Mouse (Mus musculus): Measurements from ENCODE around the gene Cdc45. TPM values are rescaled to one million over a fixed set of nuclear protein-coding genes. Genes with fewer than 3 reads are reported as not detected.

The Cdc45 gene
- polyA plus RNA-seq, 1 experiment from 2014 or later, result 60.5 TPM

GRCm38 (mm10) chr16:18778461-18778860, 33.3 kb downstream of the Cdc45 start:
- DNase-seq (ENCODE audit: low spot score) (no peak), ATAC-seq (ENCODE audit: insufficient read depth, low FRiP score, low TSS enrichment) (no peak)
- no peak overlapping the region for H3K27ac ChIP-seq (ENCODE audit: low read depth, low read length)
- H3K36me3 ChIP-seq (ENCODE audit: control insufficient read depth, insufficient read depth, low read length), result peaks cover 2% of the 10 kb centered on the region
- H3K9ac ChIP-seq (ENCODE audit: low read length), result no peak overlapping the region
- 57% methylated on average over 2 of the region's 2 CpGs for whole genome bisulfite sequencing
- peaks cover 36% of the 10 kb centered on the region for H3K27me3 ChIP-seq (ENCODE audit: control insufficient read depth, insufficient read depth, low read length)
- H3K4me2 ChIP-seq (ENCODE audit: low read depth), result no peak overlapping the region
- H3K4me1 ChIP-seq (ENCODE audit: control insufficient read depth, insufficient read depth, low read length), result peaks cover 6% of the 10 kb centered on the region; the same call in 1 of the 2 replicates
- H3K4me3 ChIP-seq (ENCODE audit: low read depth, low read length), result peak overlapping the region; percentile 36; the same call in 1 of the 2 replicates
- H3K9me3 ChIP-seq (ENCODE audit: control insufficient read depth, low read length), result no peaks in the 10 kb centered on the region

GRCm38 (mm10) chr16:18777101-18778080, 34.4 kb downstream of the Cdc45 start:
- Histone ChIP-seq H3K4me3 (ENCODE audit: low read depth, low read length) (peak overlapping the region; percentile 36), H3K36me3 (ENCODE audit: control insufficient read depth, insufficient read depth, low read length) (peaks cover 2% of the 10 kb centered on the region), H3K9me3 (ENCODE audit: control insufficient read depth, low read length) (no peaks in the 10 kb centered on the region), H3K4me2 (ENCODE audit: low read depth) (peak overlapping the region; percentile 52), H3K27ac (ENCODE audit: low read depth, low read length) (0 out of 2 replicates have a peak overlapping the region, but pooled peaks have one; percentile 14), H3K27me3 (ENCODE audit: control insufficient read depth, insufficient read depth, low read length) (peaks cover 36% of the 10 kb centered on the region), H3K4me1 (ENCODE audit: control insufficient read depth, insufficient read depth, low read length) (peaks cover 6% of the 10 kb centered on the region; the same call in 1 of the 2 replicates), H3K9ac (ENCODE audit: low read length) (peak overlapping the region; percentile 39)
- WGBS, result 2% methylated on average over 80 of the region's 80 CpGs
- ATAC-seq (ENCODE audit: insufficient read depth, low FRiP score, low TSS enrichment) (0 out of 2 replicates have a peak, but pooled peaks have one; percentile 29), DNase-seq (ENCODE audit: low spot score) (peak; percentile 38)

- H3K9me3 ChIP-seq (ENCODE audit: control insufficient read depth, low read length), result no peaks in the 10 kb centered on the region
- peaks cover 2% of the 10 kb centered on the region; the same call in 1 of the 2 replicates for H3K36me3 ChIP-seq (ENCODE audit: control insufficient read depth, insufficient read depth, low read length)
- ATAC-seq (ENCODE audit: insufficient read depth, low FRiP score, low TSS enrichment), result peak; percentile 53; the same call in 1 of the 2 replicates
- peak within 1 kb of the TSS; percentile 39 for H3K9ac ChIP-seq (ENCODE audit: low read length)
- 5% methylated on average over 19 of the region's 19 CpGs for WGBS
- H3K27ac ChIP-seq (ENCODE audit: low read depth, low read length), result 0 out of 2 replicates have a peak within 1 kb of the TSS, but pooled peaks have one; percentile 14
- DNase-seq (ENCODE audit: low spot score), result no peak
- peaks cover 6% of the 10 kb centered on the region; the same call in 1 of the 2 replicates for H3K4me1 ChIP-seq (ENCODE audit: control insufficient read depth, insufficient read depth, low read length)
- peaks cover 36% of the 10 kb centered on the region for H3K27me3 ChIP-seq (ENCODE audit: control insufficient read depth, insufficient read depth, low read length)
- H3K4me2 ChIP-seq (ENCODE audit: low read depth), result peak within 1 kb of the TSS; percentile 52
- peak within 1 kb of the TSS; percentile 36 for H3K4me3 ChIP-seq (ENCODE audit: low read depth, low read length)
Observed at GRCm38 (mm10) chr16:18776556-18777100, 35.2 kb downstream of the Cdc45 start, which contains the start of gene Cldn5. Gene Cldn5 (plus strand): TSS chr16:18776847.

- ATAC-seq (ENCODE audit: insufficient read depth, low FRiP score, low TSS enrichment) (no peak), DNase-seq (ENCODE audit: low spot score) (no peak)
- WGBS, result 24% methylated on average over 18 of the region's 18 CpGs
- peaks cover 6% of the 10 kb centered on the region; the same call in 1 of the 2 replicates for H3K4me1 ChIP-seq (ENCODE audit: control insufficient read depth, insufficient read depth, low read length)
- no peak overlapping the region for H3K9ac ChIP-seq (ENCODE audit: low read length)
- no peaks in the 10 kb centered on the region for H3K9me3 ChIP-seq (ENCODE audit: control insufficient read depth, low read length)
- H3K4me3 ChIP-seq (ENCODE audit: low read depth, low read length), result no peak overlapping the region
- no peak overlapping the region for H3K27ac ChIP-seq (ENCODE audit: low read depth, low read length)
- H3K4me2 ChIP-seq (ENCODE audit: low read depth), result peak overlapping the region; percentile 52; the same call in 1 of the 2 replicates
- peaks cover 36% of the 10 kb centered on the region for H3K27me3 ChIP-seq (ENCODE audit: control insufficient read depth, insufficient read depth, low read length)
- peaks cover 2% of the 10 kb centered on the region; the same call in 1 of the 2 replicates for H3K36me3 ChIP-seq (ENCODE audit: control insufficient read depth, insufficient read depth, low read length)
Observed at GRCm38 (mm10) chr16:18775621-18776555, 35.9 kb downstream of the Cdc45 start.

- DNase-seq (ENCODE audit: low spot score) (peak; percentile 25), ATAC-seq (ENCODE audit: insufficient read depth, low FRiP score, low TSS enrichment) (no peak)
- H3K9me3 ChIP-seq (ENCODE audit: control insufficient read depth, low read length), result no peaks in the 10 kb centered on the region
- H3K4me2 ChIP-seq (ENCODE audit: low read depth), result no peak overlapping the region
- no peak overlapping the region for H3K27ac ChIP-seq (ENCODE audit: low read depth, low read length)
- 36% methylated on average over 2 of the region's 2 CpGs for WGBS
- H3K9ac ChIP-seq (ENCODE audit: low read length), result no peak overlapping the region
- H3K36me3 ChIP-seq (ENCODE audit: control insufficient read depth, insufficient read depth, low read length), result no peaks in the 10 kb centered on the region
- H3K4me3 ChIP-seq (ENCODE audit: low read depth, low read length), result no peak overlapping the region
- H3K4me1 ChIP-seq (ENCODE audit: control insufficient read depth, insufficient read depth, low read length), result peaks cover 6% of the 10 kb centered on the region; the same call in 1 of the 2 replicates
- peaks cover 34% of the 10 kb centered on the region for H3K27me3 ChIP-seq (ENCODE audit: control insufficient read depth, insufficient read depth, low read length)
Observed at GRCm38 (mm10) chr16:18773936-18774335, 37.9 kb downstream of the Cdc45 start.

GRCm38 (mm10) chr16:18769501-18769900, 42.3 kb downstream of the Cdc45 start:
- 64% methylated on average over 1 of the region's 1 CpGs for WGBS
- no peaks in the 10 kb centered on the region for H3K27me3 ChIP-seq (ENCODE audit: control insufficient read depth, insufficient read depth, low read length)
- H3K4me2 ChIP-seq (ENCODE audit: low read depth), result no peak overlapping the region
- H3K27ac ChIP-seq (ENCODE audit: low read depth, low read length), result no peak overlapping the region
- no peak overlapping the region for H3K4me3 ChIP-seq (ENCODE audit: low read depth, low read length)
- no peak overlapping the region for H3K9ac ChIP-seq (ENCODE audit: low read length)
- no peaks in the 10 kb centered on the region for H3K4me1 ChIP-seq (ENCODE audit: control insufficient read depth, insufficient read depth, low read length)
- ATAC-seq (ENCODE audit: insufficient read depth, low FRiP score, low TSS enrichment) (no peak), DNase-seq (ENCODE audit: low spot score) (no peak)
- H3K9me3 ChIP-seq (ENCODE audit: control insufficient read depth, low read length), result no peaks in the 10 kb centered on the region
- no peaks in the 10 kb centered on the region for H3K36me3 ChIP-seq (ENCODE audit: control insufficient read depth, insufficient read depth, low read length)

GRCm38 (mm10) chr16:18766390-18766789, 45.4 kb downstream of the Cdc45 start:
- 84% methylated on average over 4 of the region's 4 CpGs for WGBS
- DNase-seq (ENCODE audit: low spot score) (no peak), ATAC-seq (ENCODE audit: insufficient read depth, low FRiP score, low TSS enrichment) (no peak)
- Histone ChIP-seq H3K27ac (ENCODE audit: low read depth, low read length) (no peak overlapping the region), H3K4me3 (ENCODE audit: low read depth, low read length) (no peak overlapping the region), H3K9ac (ENCODE audit: low read length) (no peak overlapping the region), H3K27me3 (ENCODE audit: control insufficient read depth, insufficient read depth, low read length) (no peaks in the 10 kb centered on the region), H3K9me3 (ENCODE audit: control insufficient read depth, low read length) (no peaks in the 10 kb centered on the region), H3K36me3 (ENCODE audit: control insufficient read depth, insufficient read depth, low read length) (no peaks in the 10 kb centered on the region), H3K4me2 (ENCODE audit: low read depth) (no peak overlapping the region), H3K4me1 (ENCODE audit: control insufficient read depth, insufficient read depth, low read length) (no peaks in the 10 kb centered on the region)

- no peak overlapping the region for H3K27ac ChIP-seq (ENCODE audit: low read depth, low read length)
- no peak overlapping the region for H3K4me2 ChIP-seq (ENCODE audit: low read depth)
- DNase-seq (ENCODE audit: low spot score) (no peak), ATAC-seq (ENCODE audit: insufficient read depth, low FRiP score, low TSS enrichment) (no peak)
- no peak overlapping the region for H3K9ac ChIP-seq (ENCODE audit: low read length)
- no peaks in the 10 kb centered on the region for H3K36me3 ChIP-seq (ENCODE audit: control insufficient read depth, insufficient read depth, low read length)
- WGBS, result 76% methylated on average over 3 of the region's 3 CpGs
- H3K4me1 ChIP-seq (ENCODE audit: control insufficient read depth, insufficient read depth, low read length), result no peaks in the 10 kb centered on the region
- H3K27me3 ChIP-seq (ENCODE audit: control insufficient read depth, insufficient read depth, low read length), result no peaks in the 10 kb centered on the region
- no peaks in the 10 kb centered on the region for H3K9me3 ChIP-seq (ENCODE audit: control insufficient read depth, low read length)
- no peak overlapping the region for H3K4me3 ChIP-seq (ENCODE audit: low read depth, low read length)
Observed at GRCm38 (mm10) chr16:18762960-18763359, 48.8 kb downstream of the Cdc45 start.

Measured in neural tube, embryonic 11.5 days (tissue).